In genomic region chr11:120964195-120965157, GRCm38 (mm10) we compare ENCODE assay signal across 17 mouse cellular contexts. TPM values are rescaled to one million over a fixed set of nuclear protein-coding genes. Genes with fewer than 3 reads are reported as not detected.
A peak's percentile ranks its signal among the peaks of the same experiment; 100 is the strongest.
DNase-seq lines count a peak whose midpoint lies in the region; ATAC-seq and TF ChIP-seq lines count a peak whose summit lies in the region.
"Had no signal": no experiment of that assay in that cellular context is flagged by ENCODE, and none has a peak within 500 bp of the region (broad histone marks: within the 10 kb centered on the region; RNA-seq: fewer than 3 reads in every experiment).

No protein-coding gene starts in this region.

- H3K27me3 ChIP-seq in heart, embryonic 10.5 days (ENCODE audit: insufficient read depth, poor library complexity, severe bottlenecking) = no peaks in the 10 kb centered on the region
- no peaks in the 10 kb centered on the region for H3K27me3 ChIP-seq in kidney, embryonic 15.5 days
- H3K27me3 ChIP-seq in midbrain, postnatal 0 days (ENCODE audit: insufficient read depth, low read length) = no peaks in the 10 kb centered on the region
- no peaks in the 10 kb centered on the region for H3K27me3 ChIP-seq in midbrain, embryonic 10.5 days (ENCODE audit: low read depth, poor library complexity, severe bottlenecking)
- H3K27me3 ChIP-seq: forebrain, embryonic 12.5 days had no signal

- H3K27ac ChIP-seq in heart, embryonic 10.5 days = 0 out of 2 replicates have a peak overlapping the region, but pooled peaks have one; percentile 10
- H3K27ac ChIP-seq in kidney, embryonic 15.5 days = no peak overlapping the region
- H3K27ac ChIP-seq in midbrain, postnatal 0 days (ENCODE audit: low read depth, low read length) = no peak overlapping the region
- H3K27ac ChIP-seq in midbrain, embryonic 10.5 days (replicated peaks) = no peak overlapping the region
- H3K27ac ChIP-seq: forebrain, embryonic 12.5 days; liver, embryonic 14.5 days had no signal

- H3K4me3 ChIP-seq in heart, embryonic 10.5 days = 0 out of 2 replicates have a peak overlapping the region, but pooled peaks have one; percentile 5
- H3K4me3 ChIP-seq in kidney, embryonic 15.5 days (replicated peaks) = no peak overlapping the region
- no peak overlapping the region for H3K4me3 ChIP-seq in midbrain, postnatal 0 days (ENCODE audit: low read depth, low read length)
- H3K4me3 ChIP-seq in midbrain, embryonic 10.5 days = no peak overlapping the region
- H3K4me3 ChIP-seq: forebrain, embryonic 12.5 days had no signal

- DNase-seq in heart, embryonic 10.5 days (ENCODE audit: low spot score) = no peak
- DNase-seq in heart, adult 11 months = no peak
- peak; percentile 43 for DNase-seq in kidney, postnatal 10 days
- DNase-seq in midbrain, postnatal 0 days (ENCODE audit: low spot score) = peak; percentile 25
- no peak for DNase-seq in midbrain, embryonic 10.5 days (ENCODE audit: low spot score)
- peak; percentile 33 for DNase-seq in retina, embryonic 14.5 days (ENCODE audit: low spot score)
- no peak for DNase-seq in layer of hippocampus, adult 9-11 months
- DNase-seq: cerebellum, adult 9-11 months; heart, postnatal 36 days; kidney, adult 18-20 months; layer of hippocampus, postnatal 36 days; lung, postnatal 10 days; spleen, adult 18-20 months had no signal

- no peak for ATAC-seq in kidney, embryonic 15.5 days (replicated peaks; ENCODE audit: low FRiP score)
- no peak for ATAC-seq in midbrain, postnatal 0 days (ENCODE audit: low FRiP score)

- no peak overlapping the region for H3K9ac ChIP-seq in kidney, embryonic 15.5 days
- H3K9ac ChIP-seq in midbrain, postnatal 0 days (replicated peaks; ENCODE audit: low read length, poor library complexity, severe bottlenecking) = no peak overlapping the region
- H3K9ac ChIP-seq: forebrain, embryonic 12.5 days; liver, embryonic 14.5 days had no signal

- H3K4me2 ChIP-seq in kidney, embryonic 15.5 days = no peak overlapping the region
- H3K4me2 ChIP-seq in midbrain, postnatal 0 days (ENCODE audit: low read depth, low read length, poor library complexity, severe bottlenecking) = no peak overlapping the region
- H3K4me2 ChIP-seq: forebrain, embryonic 12.5 days; midbrain, embryonic 11.5 days had no signal

- H3K36me3 ChIP-seq in heart, embryonic 10.5 days = peaks cover 99% of the 10 kb centered on the region
- H3K36me3 ChIP-seq in kidney, embryonic 15.5 days = peaks cover 99% of the 10 kb centered on the region
- peaks cover 77% of the 10 kb centered on the region for H3K36me3 ChIP-seq in midbrain, postnatal 0 days (ENCODE audit: insufficient read depth, low read length)
- peaks cover 100% of the 10 kb centered on the region for H3K36me3 ChIP-seq in midbrain, embryonic 10.5 days

- WGBS in heart, embryonic 10.5 days = 85% methylated on average over 10 of the region's 10 CpGs
- WGBS in kidney, embryonic 15.5 days = 85% methylated on average over 10 of the region's 10 CpGs
- WGBS in midbrain, postnatal 0 days = 63% methylated on average over 10 of the region's 10 CpGs
- WGBS in midbrain, embryonic 10.5 days = 89% methylated on average over 10 of the region's 10 CpGs

- H3K4me1 ChIP-seq in heart, embryonic 10.5 days = peaks cover 39% of the 10 kb centered on the region
- H3K4me1 ChIP-seq in kidney, embryonic 15.5 days = peaks cover 21% of the 10 kb centered on the region; the same call in 1 of the 2 replicates
- H3K4me1 ChIP-seq in midbrain, postnatal 0 days (ENCODE audit: insufficient read depth, low read length) = no peaks in the 10 kb centered on the region
- peaks cover 8% of the 10 kb centered on the region for H3K4me1 ChIP-seq in midbrain, embryonic 10.5 days

- no peaks in the 10 kb centered on the region for H3K9me3 ChIP-seq in heart, embryonic 10.5 days
- H3K9me3 ChIP-seq in kidney, embryonic 15.5 days (replicated peaks) = no peaks in the 10 kb centered on the region
- no peaks in the 10 kb centered on the region for H3K9me3 ChIP-seq in midbrain, postnatal 0 days (ENCODE audit: low read length)
- H3K9me3 ChIP-seq in midbrain, embryonic 10.5 days (replicated peaks) = no peaks in the 10 kb centered on the region
- H3K9me3 ChIP-seq: forebrain, embryonic 12.5 days had no signal

- no peak for TF ChIP-seq CTCF in midbrain, postnatal 0 days (IDR thresholded peaks at IDR 0.05)

RNA-seq across cellular contexts. Expression of gene Slc16a3, which starts 16.2 kb away (rescaled TPM):
- polyA plus RNA-seq in heart, embryonic 10.5 days (2016; fragmentation: Nextera tagmentation; extraction: Ambion mirVana) = 416 and 440 TPM in 2 replicates
- polyA plus RNA-seq in kidney, embryonic 15.5 days (2015; fragmentation: Nextera tagmentation; extraction: Ambion mirVana) = 54.0 and 66.0 TPM in 2 replicates
- 14.6 and 20.2 TPM in 2 replicates for total RNA-seq in midbrain, postnatal 0 days (2014; rRNA removed)
- polyA plus RNA-seq in midbrain, postnatal 0 days (2015; fragmentation: Nextera tagmentation; extraction: Ambion mirVana) = 3.2 and 4.1 TPM in 2 replicates
- 120 and 215 TPM in 2 replicates for polyA plus RNA-seq in midbrain, embryonic 10.5 days (2016; fragmentation: Nextera tagmentation; extraction: Ambion mirVana)

RNA-seq across cellular contexts. Expression of gene Csnk1d, which starts 26.7 kb away (rescaled TPM):
- polyA plus RNA-seq in heart, embryonic 10.5 days (2016; fragmentation: Nextera tagmentation; extraction: Ambion mirVana) = 85.2 and 99.8 TPM in 2 replicates
- polyA plus RNA-seq in kidney, embryonic 15.5 days (2015; fragmentation: Nextera tagmentation; extraction: Ambion mirVana) = 129 and 140 TPM in 2 replicates
- total RNA-seq in midbrain, postnatal 0 days (2014; rRNA removed) = 116 and 122 TPM in 2 replicates
- polyA plus RNA-seq in midbrain, postnatal 0 days (2015; fragmentation: Nextera tagmentation; extraction: Ambion mirVana) = 115 TPM in 2 replicates
- polyA plus RNA-seq in midbrain, embryonic 10.5 days (2016; fragmentation: Nextera tagmentation; extraction: Ambion mirVana) = 120 and 136 TPM in 2 replicates

RNA-seq across cellular contexts. Expression of gene Ccdc57, which starts 31.8 kb away (rescaled TPM):
- 6.0 and 6.5 TPM in 2 replicates for polyA plus RNA-seq in heart, embryonic 10.5 days (2016; fragmentation: Nextera tagmentation; extraction: Ambion mirVana)
- 8.0 and 8.4 TPM in 2 replicates for polyA plus RNA-seq in kidney, embryonic 15.5 days (2015; fragmentation: Nextera tagmentation; extraction: Ambion mirVana)
- total RNA-seq in midbrain, postnatal 0 days (2014; rRNA removed) = 6.2 and 7.2 TPM in 2 replicates
- polyA plus RNA-seq in midbrain, postnatal 0 days (2015; fragmentation: Nextera tagmentation; extraction: Ambion mirVana) = 6.8 and 7.8 TPM in 2 replicates
- 5.9 and 6.2 TPM in 2 replicates for polyA plus RNA-seq in midbrain, embryonic 10.5 days (2016; fragmentation: Nextera tagmentation; extraction: Ambion mirVana)

Comparison
In these comparisons a context has a peak if more than half of its experiments do, and no peak if none do; other contexts are left out.
1. DNase-seq: peak in kidney, postnatal 10 days (single experiment), midbrain, postnatal 0 days (single experiment) and retina, embryonic 14.5 days (single experiment); none in heart, embryonic 10.5 days (single experiment), heart, adult 11 months (single experiment), midbrain, embryonic 10.5 days (single experiment) and layer of hippocampus, adult 9-11 months (single experiment).
2. RNA of gene Slc16a3, which starts 16.2 kb away (polyA plus RNA-seq): 416 to 440 TPM in heart, embryonic 10.5 days, 120 to 215 TPM in midbrain, embryonic 10.5 days and 54.0 to 66.0 TPM in kidney, embryonic 15.5 days; 3.2 to 4.1 TPM in midbrain, postnatal 0 days; every median in the first group is over 10 times any median in the second.